Mouse (Mus musculus): ENCODE measurements around the gene Eif4g1. TPM values are rescaled to one million over a fixed set of nuclear protein-coding genes. Genes with fewer than 3 reads are reported as not detected.

Gene Eif4g1
- polyA plus RNA-seq, 1 experiment from 2014 or later, result 153 TPM

GRCm38 (mm10) chr16:20676702-20677101 lies 8.6 kb downstream of the Eif4g1 start:
- Histone ChIP-seq H3K4me2 (ENCODE audit: low read depth, low read length) (no peak overlapping the region), H3K9me3 (ENCODE audit: control insufficient read depth, low read length) (no peaks in the 10 kb centered on the region), H3K27ac (replicated peaks; ENCODE audit: low read depth, low read length) (no peak overlapping the region), H3K27me3 (replicated peaks; ENCODE audit: control insufficient read depth, insufficient read depth, low read length) (no peaks in the 10 kb centered on the region), H3K4me3 (ENCODE audit: low read depth, low read length) (no peak overlapping the region), H3K9ac (ENCODE audit: low read depth, low read length) (no peak overlapping the region), H3K36me3 (ENCODE audit: control insufficient read depth, insufficient read depth, low read length) (peaks cover 78% of the 10 kb centered on the region), H3K4me1 (ENCODE audit: control insufficient read depth, insufficient read depth, low read length) (peaks cover 13% of the 10 kb centered on the region; the same call in 1 of the 2 replicates)
- no peak for ATAC-seq (ENCODE audit: low read depth)
- WGBS, result 73% methylated on average over 4 of the region's 4 CpGs
- no peak for DNase-seq (ENCODE audit: low spot score)

- Histone ChIP-seq H3K4me3 (ENCODE audit: low read depth, low read length) (no peak overlapping the region), H3K4me2 (ENCODE audit: low read depth, low read length) (no peak overlapping the region), H3K27me3 (replicated peaks; ENCODE audit: control insufficient read depth, insufficient read depth, low read length) (no peaks in the 10 kb centered on the region), H3K27ac (replicated peaks; ENCODE audit: low read depth, low read length) (no peak overlapping the region), H3K4me1 (ENCODE audit: control insufficient read depth, insufficient read depth, low read length) (peaks cover 13% of the 10 kb centered on the region; the same call in 1 of the 2 replicates), H3K9me3 (ENCODE audit: control insufficient read depth, low read length) (no peaks in the 10 kb centered on the region), H3K9ac (ENCODE audit: low read depth, low read length) (no peak overlapping the region), H3K36me3 (ENCODE audit: control insufficient read depth, insufficient read depth, low read length) (peaks cover 85% of the 10 kb centered on the region)
- 83% methylated on average over 5 of the region's 5 CpGs for WGBS
- DNase-seq (ENCODE audit: low spot score) (no peak), ATAC-seq (ENCODE audit: low read depth) (no peak)
Observed at GRCm38 (mm10) chr16:20677380-20677779, 9.3 kb downstream of the Eif4g1 start.

DNA sequence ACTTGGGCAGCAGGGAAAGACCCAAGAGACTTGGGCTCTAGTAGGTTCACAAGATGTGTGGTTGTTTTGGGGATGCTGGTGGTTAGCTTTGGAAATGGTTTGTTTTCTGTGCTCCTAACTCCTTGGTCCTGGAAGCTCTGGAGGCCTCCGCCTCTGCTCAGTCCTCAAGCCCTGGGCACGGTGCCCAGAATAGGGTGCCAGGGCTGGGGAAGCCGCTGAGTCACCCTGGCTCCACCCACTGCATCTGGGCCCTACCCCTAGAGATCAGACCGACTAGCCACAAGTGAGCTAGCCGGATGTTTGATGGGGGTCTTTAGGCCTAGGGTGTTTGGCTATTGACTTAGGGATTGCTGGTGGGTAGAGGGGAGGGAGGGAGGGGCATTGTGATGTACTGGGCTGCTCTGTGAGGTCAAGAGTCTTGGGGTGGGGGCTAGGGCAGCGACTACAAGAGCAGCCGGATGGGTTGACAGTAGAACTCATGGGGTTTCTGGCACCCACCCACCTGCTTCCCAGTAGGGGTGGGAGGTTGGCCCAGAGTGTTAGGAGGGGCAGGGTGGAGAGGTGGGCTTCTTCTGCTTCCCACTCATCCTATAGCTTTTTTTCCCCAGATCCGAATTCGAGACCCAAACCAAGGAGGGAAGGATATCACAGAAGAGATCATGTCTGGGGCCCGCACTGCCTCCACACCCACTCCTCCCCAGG lies 10.0 kb downstream of the Eif4g1 start:
- H3K4me2 ChIP-seq (ENCODE audit: low read depth, low read length), result no peak overlapping the region
- 90% methylated on average over 10 of the region's 10 CpGs for WGBS
- peaks cover 92% of the 10 kb centered on the region for H3K36me3 ChIP-seq (ENCODE audit: control insufficient read depth, insufficient read depth, low read length)
- no peaks in the 10 kb centered on the region for H3K9me3 ChIP-seq (ENCODE audit: control insufficient read depth, low read length)
- DNase-seq (ENCODE audit: low spot score) (peak; percentile 61), ATAC-seq (ENCODE audit: low read depth) (no peak; the same call in 1 of the 2 replicates)
- H3K27me3 ChIP-seq (replicated peaks; ENCODE audit: control insufficient read depth, insufficient read depth, low read length), result no peaks in the 10 kb centered on the region
- H3K4me3 ChIP-seq (ENCODE audit: low read depth, low read length), result no peak overlapping the region
- no peak overlapping the region for H3K9ac ChIP-seq (ENCODE audit: low read depth, low read length)
- H3K4me1 ChIP-seq (ENCODE audit: control insufficient read depth, insufficient read depth, low read length), result peaks cover 13% of the 10 kb centered on the region; the same call in 1 of the 2 replicates
- no peak overlapping the region for H3K27ac ChIP-seq (replicated peaks; ENCODE audit: low read depth, low read length)

DNA sequence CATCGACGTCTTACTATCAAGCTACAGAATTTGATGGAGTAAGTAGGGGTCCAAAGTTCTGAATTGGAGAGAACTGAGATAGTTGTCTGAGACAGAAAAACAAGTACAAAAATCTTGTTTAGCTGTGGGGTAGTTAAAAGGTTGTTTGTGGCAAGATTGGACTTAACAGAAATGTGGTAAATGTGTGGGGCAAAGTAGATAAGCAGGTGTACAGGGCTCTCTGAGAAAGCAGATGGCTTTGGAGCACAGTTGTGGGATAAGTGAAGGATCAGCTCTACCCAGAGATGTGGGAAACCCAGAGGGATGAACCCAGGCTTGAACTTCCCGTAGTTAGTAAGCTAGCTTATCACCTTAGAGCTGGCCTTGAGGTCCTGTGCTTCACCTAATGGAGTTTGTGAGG lies 22.7 kb downstream of the Eif4g1 start:
- DNase-seq (ENCODE audit: low spot score) (no peak), ATAC-seq (ENCODE audit: low read depth) (no peak)
- 85% methylated on average over 3 of the region's 3 CpGs for WGBS
- peaks cover 8% of the 10 kb centered on the region for H3K4me1 ChIP-seq (ENCODE audit: control insufficient read depth, insufficient read depth, low read length)
- H3K4me2 ChIP-seq (ENCODE audit: low read depth, low read length), result no peak overlapping the region
- no peak overlapping the region for H3K4me3 ChIP-seq (ENCODE audit: low read depth, low read length)
- no peak overlapping the region for H3K27ac ChIP-seq (replicated peaks; ENCODE audit: low read depth, low read length)
- no peaks in the 10 kb centered on the region for H3K9me3 ChIP-seq (ENCODE audit: control insufficient read depth, low read length)
- H3K27me3 ChIP-seq (replicated peaks; ENCODE audit: control insufficient read depth, insufficient read depth, low read length), result no peaks in the 10 kb centered on the region
- H3K9ac ChIP-seq (ENCODE audit: low read depth, low read length), result no peak overlapping the region
- peaks cover 67% of the 10 kb centered on the region for H3K36me3 ChIP-seq (ENCODE audit: control insufficient read depth, insufficient read depth, low read length)

- Histone ChIP-seq H3K4me1 (ENCODE audit: control insufficient read depth, insufficient read depth, low read length) (peaks cover 15% of the 10 kb centered on the region), H3K27me3 (replicated peaks; ENCODE audit: control insufficient read depth, insufficient read depth, low read length) (no peaks in the 10 kb centered on the region), H3K27ac (replicated peaks; ENCODE audit: low read depth, low read length) (no peak overlapping the region), H3K4me3 (ENCODE audit: low read depth, low read length) (no peak overlapping the region), H3K36me3 (ENCODE audit: control insufficient read depth, insufficient read depth, low read length) (peaks cover 58% of the 10 kb centered on the region), H3K4me2 (ENCODE audit: low read depth, low read length) (no peak overlapping the region), H3K9ac (ENCODE audit: low read depth, low read length) (no peak overlapping the region), H3K9me3 (ENCODE audit: control insufficient read depth, low read length) (no peaks in the 10 kb centered on the region)
- ATAC-seq (ENCODE audit: low read depth) (no peak), DNase-seq (ENCODE audit: low spot score) (no peak)
- WGBS, result 63% methylated on average over 1 of the region's 1 CpGs
Observed at GRCm38 (mm10) chr16:20691617-20692016, 23.5 kb downstream of the Eif4g1 start.

- 36% methylated on average over 16 of the region's 16 CpGs for WGBS
- Histone ChIP-seq H3K4me2 (ENCODE audit: low read depth, low read length) (peak overlapping the region; percentile 94), H3K9ac (ENCODE audit: low read depth, low read length) (peak overlapping the region; percentile 79; the same call in 1 of the 2 replicates), H3K4me1 (ENCODE audit: control insufficient read depth, insufficient read depth, low read length) (peaks cover 15% of the 10 kb centered on the region), H3K4me3 (ENCODE audit: low read depth, low read length) (peak overlapping the region; percentile 63), H3K27ac (replicated peaks; ENCODE audit: low read depth, low read length) (peak overlapping the region; percentile 92), H3K27me3 (replicated peaks; ENCODE audit: control insufficient read depth, insufficient read depth, low read length) (no peaks in the 10 kb centered on the region), H3K36me3 (ENCODE audit: control insufficient read depth, insufficient read depth, low read length) (peaks cover 51% of the 10 kb centered on the region), H3K9me3 (ENCODE audit: control insufficient read depth, low read length) (no peaks in the 10 kb centered on the region)
- ATAC-seq (ENCODE audit: low read depth) (no peak), DNase-seq (ENCODE audit: low spot score) (no peak)
Observed at GRCm38 (mm10) chr16:20692241-20692965, 24.3 kb downstream of the Eif4g1 start.

- Histone ChIP-seq H3K36me3 (ENCODE audit: control insufficient read depth, insufficient read depth, low read length) (peaks cover 43% of the 10 kb centered on the region), H3K4me1 (ENCODE audit: control insufficient read depth, insufficient read depth, low read length) (peaks cover 15% of the 10 kb centered on the region), H3K9ac (ENCODE audit: low read depth, low read length) (peak within 1 kb of the TSS; percentile 79), H3K4me2 (ENCODE audit: low read depth, low read length) (peak within 1 kb of the TSS; percentile 94), H3K4me3 (ENCODE audit: low read depth, low read length) (peak within 1 kb of the TSS; percentile 63), H3K9me3 (ENCODE audit: control insufficient read depth, low read length) (no peaks in the 10 kb centered on the region), H3K27me3 (replicated peaks; ENCODE audit: control insufficient read depth, insufficient read depth, low read length) (no peaks in the 10 kb centered on the region), H3K27ac (replicated peaks; ENCODE audit: low read depth, low read length) (peak within 1 kb of the TSS; percentile 92)
- WGBS, result under 1% methylated on average over 30 of the region's 37 CpGs
- ATAC-seq (ENCODE audit: low read depth) (peak; percentile 94), DNase-seq (ENCODE audit: low spot score) (peak; percentile 96)
Observed at GRCm38 (mm10) chr16:20693111-20693701, 25.1 kb downstream of the Eif4g1 start, which contains the start of gene Fam131a. Gene Fam131a, plus strand, starts transcription at chr16:20693241.

DNA sequence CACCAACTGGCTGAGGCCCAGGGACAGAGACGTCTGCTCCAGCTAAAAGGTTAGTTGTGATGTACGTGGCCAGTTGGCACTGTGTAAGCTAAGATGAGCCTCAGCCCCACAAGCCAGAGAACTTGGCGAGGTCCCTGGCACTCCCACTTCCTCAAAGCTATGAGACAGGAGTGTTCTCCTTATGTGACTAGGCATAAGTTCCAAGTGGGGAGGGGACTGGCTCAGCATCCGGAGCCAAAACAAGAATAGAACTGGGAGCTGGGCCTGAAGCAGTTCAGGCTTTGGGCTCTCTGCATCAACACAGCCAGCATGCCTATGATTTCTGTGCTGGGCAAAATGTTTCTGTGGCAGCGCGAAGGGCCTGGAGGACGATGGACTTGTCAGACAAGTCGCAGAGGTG lies 26.7 kb downstream of the Eif4g1 start:
- H3K27me3 ChIP-seq (replicated peaks; ENCODE audit: control insufficient read depth, insufficient read depth, low read length), result no peaks in the 10 kb centered on the region
- H3K4me2 ChIP-seq (ENCODE audit: low read depth, low read length), result peak overlapping the region; percentile 74; the same call in 1 of the 2 replicates
- 71% methylated on average over 8 of the region's 8 CpGs for WGBS
- peaks cover 15% of the 10 kb centered on the region for H3K4me1 ChIP-seq (ENCODE audit: control insufficient read depth, insufficient read depth, low read length)
- no peak overlapping the region for H3K9ac ChIP-seq (ENCODE audit: low read depth, low read length)
- no peak for ATAC-seq (ENCODE audit: low read depth)
- peak; percentile 59 for DNase-seq (ENCODE audit: low spot score)
- H3K27ac ChIP-seq (replicated peaks; ENCODE audit: low read depth, low read length), result peak overlapping the region; percentile 63; the same call in 1 of the 2 replicates
- H3K9me3 ChIP-seq (ENCODE audit: control insufficient read depth, low read length), result no peaks in the 10 kb centered on the region
- peak overlapping the region; percentile 37; the same call in 1 of the 2 replicates for H3K4me3 ChIP-seq (ENCODE audit: low read depth, low read length)
- peaks cover 34% of the 10 kb centered on the region for H3K36me3 ChIP-seq (ENCODE audit: control insufficient read depth, insufficient read depth, low read length)

All from embryonic facial prominence, embryonic 14.5 days (tissue).